Mouse (Mus musculus) liver, embryonic 14.5 days (tissue): ENCODE results near the gene Sdccag8.

Experiments
- CTCF ChIP-seq: IDR thresholded peaks from 2 replicates; pipeline ENCODE4 v1.5.1; 2016; ENCODE audit warnings: antibody characterized with exemption, low read depth, control low read depth
- EP300 ChIP-seq: IDR thresholded peaks from 2 replicates; pipeline ENCODE4 v1.6.1; 2016; ENCODE audit warnings: antibody characterized with exemption, low read depth

DNA sequence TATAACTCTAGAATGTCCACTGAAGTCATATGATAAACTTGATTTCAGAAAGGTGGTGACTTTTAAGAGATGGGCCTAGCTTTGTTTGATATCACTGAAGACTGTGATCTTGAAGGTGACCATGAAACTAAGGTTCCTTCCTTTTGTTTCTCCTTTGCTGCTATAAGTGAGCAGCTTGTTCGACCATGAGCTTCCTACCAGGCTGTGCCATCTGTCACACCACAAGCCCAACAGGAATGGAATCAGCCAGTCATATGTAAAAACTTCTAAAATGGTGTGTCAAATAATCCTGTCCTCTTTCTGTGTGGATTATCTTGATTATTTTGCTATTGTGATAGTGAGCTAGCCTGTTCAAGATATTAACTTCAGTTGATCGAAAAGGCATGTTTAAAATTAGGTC lies 221.0 kb downstream of the Sdccag8 start:
- no peak for TF ChIP-seq CTCF
- TF ChIP-seq EP300 = no peak
